Mouse (Mus musculus) myocyte (in vitro differentiated cells): ENCODE measurements at regions not wholly inside any gene's neighbourhood (a gene's known extent, or its start where the extent isn't known, plus 50 kb on each side); places are given as distances from the start of the nearest gene placed in this dataset.

Experiments used
- H3K27me3 ChIP-seq: one replicate; pipeline ENCODE4 v1.6.1; 2011; ENCODE audit not compliant: control insufficient read depth, insufficient read depth, insufficient read length
- H3K36me3 ChIP-seq: one replicate; pipeline ENCODE4 v1.6.1; 2011; ENCODE audit not compliant: control insufficient read depth, insufficient read depth
- H3K4me2 ChIP-seq: one replicate; pipeline ENCODE4 v1.6.1; 2011; ENCODE audit warnings: low read depth, control low read depth
- H3K4me3 ChIP-seq: one replicate; pipeline ENCODE4 v1.5.1; 2011; ENCODE audit warnings: mild to moderate bottlenecking, control low read depth, moderate library complexity
- H3K79me2 ChIP-seq: one replicate; pipeline ENCODE4 v1.6.1; 2011; ENCODE audit not compliant: control insufficient read depth, insufficient read depth
- H3ac ChIP-seq: one replicate; pipeline ENCODE4 v1.6.1; 2011; ENCODE audit not compliant: control insufficient read depth, insufficient read length
- CEBPB ChIP-seq: IDR thresholded peaks from 2 replicates; pipeline ENCODE4 v1.6.1; 2011; ENCODE audit warnings: mild to moderate bottlenecking, moderate library complexity; ENCODE audit not compliant: poor library complexity, insufficient read depth, severe bottlenecking
- E2F4 ChIP-seq: IDR thresholded peaks from one replicate; pipeline ENCODE4 v1.6.1; 2011; ENCODE audit warnings: mild to moderate bottlenecking, control low read depth, moderate library complexity; ENCODE audit not compliant: insufficient read depth
- MAX ChIP-seq: IDR thresholded peaks from one replicate; pipeline ENCODE4 v1.6.1; 2011; ENCODE audit warnings: low read depth, mild to moderate bottlenecking, control low read depth
- MYOD1 ChIP-seq, 3 experiments: IDR thresholded peaks; one replicate each; pipeline ENCODE4 v1.6.1; 2011; ENCODE audit warnings: control low read depth in 2 of 3, low read depth in 2 of 3, mild to moderate bottlenecking in 2 of 3, moderate library complexity in 1 of 3; ENCODE audit not compliant: insufficient read length in 2 of 3, control insufficient read depth in 1 of 3
- MYOG ChIP-seq, 3 experiments: IDR thresholded peaks; one replicate each; pipeline ENCODE4 v1.6.1; 2011; ENCODE audit warnings: control low read depth in 2 of 3, low read depth in 2 of 3, mild to moderate bottlenecking in 2 of 3; ENCODE audit not compliant: insufficient read length in 2 of 3, control insufficient read depth in 1 of 3, insufficient read depth in 1 of 3
- POLR2A ChIP-seq: IDR thresholded peaks from one replicate; pipeline ENCODE4 v1.6.1; 2011; ENCODE audit warnings: low read depth, mild to moderate bottlenecking, control low read depth, moderate library complexity; ENCODE audit not compliant: insufficient read length
- POLR2AphosphoS2 ChIP-seq: IDR thresholded peaks from one replicate; pipeline ENCODE4 v1.6.1; 2011; ENCODE audit warnings: low read depth, control low read depth; ENCODE audit not compliant: insufficient read length
- REST ChIP-seq: IDR thresholded peaks from one replicate; pipeline ENCODE4 v1.6.1; 2011; ENCODE audit warnings: mild to moderate bottlenecking, control low read depth, moderate library complexity; ENCODE audit not compliant: insufficient read depth, insufficient read length
- SRF ChIP-seq: IDR thresholded peaks from one replicate; pipeline ENCODE4 v1.6.1; 2011; ENCODE audit warnings: low read depth; ENCODE audit not compliant: control insufficient read depth, insufficient read length
- TCF12 ChIP-seq: IDR thresholded peaks from one replicate; pipeline ENCODE4 v1.6.1; 2011; ENCODE audit warnings: mild to moderate bottlenecking, control low read depth; ENCODE audit not compliant: poor library complexity, insufficient read depth, severe bottlenecking
- TCF3 ChIP-seq: IDR thresholded peaks from one replicate; pipeline ENCODE4 v1.6.1; 2011; ENCODE audit warnings: low read depth, control low read depth; ENCODE audit not compliant: insufficient read length
- USF1 ChIP-seq: IDR thresholded peaks from one replicate; pipeline ENCODE4 v1.6.1; 2011; ENCODE audit warnings: low read depth, mild to moderate bottlenecking, control low read depth, moderate library complexity

DNA sequence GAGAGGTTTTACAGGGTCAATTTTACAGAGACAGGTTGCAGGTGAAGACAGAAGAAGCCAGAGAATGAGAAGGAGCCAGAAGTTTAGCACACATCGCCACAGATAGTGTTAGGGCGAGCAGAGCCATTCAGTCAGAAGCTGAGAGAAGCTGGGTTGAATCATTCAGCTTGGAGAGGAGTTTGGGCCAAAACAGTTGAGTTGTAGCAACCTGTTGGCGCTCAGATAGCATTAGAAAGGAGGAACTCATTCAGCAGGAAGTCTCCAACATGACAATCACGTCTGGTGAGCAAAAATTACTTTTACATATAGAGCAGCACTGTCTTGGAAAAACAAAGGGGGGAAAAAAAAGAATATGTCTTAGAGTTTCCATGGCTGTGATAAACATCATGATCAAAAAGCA lies 53.2 kb downstream of the Fam43a start:
- Histone ChIP-seq H3K79me2 (no peaks in the 10 kb centered on the region), H3K4me3 (no peak overlapping the region), H3ac (no peak overlapping the region), H3K27me3 (peaks cover 14% of the 10 kb centered on the region), H3K36me3 (no peaks in the 10 kb centered on the region), H3K4me2 (no peak overlapping the region)
- TF ChIP-seq MAX (no peak), TCF3 (no peak), POLR2AphosphoS2 (no peak), E2F4 (no peak), REST (no peak)

- Histone ChIP-seq H3K27me3 (peaks cover 18% of the 10 kb centered on the region), H3K4me3 (no peak overlapping the region), H3K4me2 (no peak overlapping the region), H3K36me3 (no peaks in the 10 kb centered on the region), H3K79me2 (no peaks in the 10 kb centered on the region), H3ac (no peak overlapping the region)
- TF ChIP-seq MYOD1 (IDR thresholded peaks at IDR 0.05; ENCODE audit: control insufficient read depth in 1 of 3, insufficient read length in 2 of 3, low read depth in 2 of 3): no peak
- no peak for TF ChIP-seq CEBPB
- TF ChIP-seq SRF: no peak
- TF ChIP-seq TCF3: no peak
Measured at GRCm38 (mm10) chr16:30653806-30654205, 54.3 kb downstream of the Fam43a start.

DNA sequence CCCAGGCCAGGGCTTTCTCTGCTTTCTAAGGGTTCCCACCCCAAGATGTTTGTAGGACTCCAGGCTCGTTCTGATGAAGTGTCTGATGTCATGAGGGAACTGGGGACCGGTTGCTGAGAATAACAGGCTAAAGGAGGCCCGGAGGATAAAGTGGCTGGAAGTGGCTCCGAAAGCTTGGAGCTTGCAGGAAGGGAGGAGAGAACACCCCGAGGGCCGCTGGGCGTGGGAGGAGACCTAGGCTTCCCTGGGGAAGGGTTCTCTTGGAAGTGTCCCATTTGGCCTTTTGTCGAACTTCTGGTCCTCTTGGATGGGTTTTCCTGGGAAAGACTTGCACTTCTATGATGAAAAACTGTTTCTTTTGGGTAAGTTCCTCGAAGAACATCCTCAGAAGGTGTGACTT lies 54.7 kb downstream of the Fam43a start:
- TF ChIP-seq TCF12 (no peak), USF1 (no peak), POLR2AphosphoS2 (no peak), SRF (no peak), TCF3 (no peak), POLR2A (no peak), REST (no peak), MYOG (IDR thresholded peaks at IDR 0.05; ENCODE audit: control insufficient read depth in 1 of 3, insufficient read depth in 1 of 3, insufficient read length in 2 of 3, low read depth in 2 of 3) (no peak), MAX (no peak)
- no peaks in the 10 kb centered on the region for H3K79me2 ChIP-seq
- H3K27me3 ChIP-seq: peaks cover 18% of the 10 kb centered on the region
- no peak overlapping the region for H3K4me3 ChIP-seq
- no peak overlapping the region for H3K4me2 ChIP-seq
- no peaks in the 10 kb centered on the region for H3K36me3 ChIP-seq
- H3ac ChIP-seq: no peak overlapping the region

DNA sequence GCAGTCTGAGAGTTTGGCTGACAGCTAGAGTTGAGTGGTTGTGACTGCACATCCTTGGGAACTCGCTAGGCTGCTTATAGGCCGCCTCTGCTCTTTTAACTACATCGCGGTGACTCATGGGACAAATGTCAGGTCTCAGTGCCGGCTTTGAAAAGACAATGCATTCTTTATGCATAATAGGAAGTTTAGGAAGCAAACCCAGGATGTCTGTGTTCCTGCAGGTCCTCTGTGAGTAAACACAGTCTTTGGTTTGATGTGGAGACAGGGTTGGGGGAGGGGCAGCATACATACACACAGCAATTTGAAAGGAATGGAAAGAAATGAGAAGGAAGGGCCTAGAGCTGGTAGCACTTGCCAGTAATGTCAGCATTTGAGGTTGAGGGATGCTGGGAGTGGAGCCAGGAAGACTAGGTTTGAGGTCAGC lies 56.3 kb downstream of the Fam43a start:
- H3K4me2 ChIP-seq: no peak overlapping the region
- no peaks in the 10 kb centered on the region for H3K36me3 ChIP-seq
- TF ChIP-seq POLR2AphosphoS2: no peak
- no peak for TF ChIP-seq MAX
- TF ChIP-seq E2F4: no peak
- no peak for TF ChIP-seq TCF12
- no peak for TF ChIP-seq POLR2A
- no peak for TF ChIP-seq REST
- TF ChIP-seq TCF3: no peak
- no peak for TF ChIP-seq CEBPB
- no peak for TF ChIP-seq USF1
- TF ChIP-seq MYOG (IDR thresholded peaks at IDR 0.05; ENCODE audit: control insufficient read depth in 1 of 3, insufficient read depth in 1 of 3, insufficient read length in 2 of 3, low read depth in 2 of 3): no peak
- H3K79me2 ChIP-seq: no peaks in the 10 kb centered on the region
- H3K27me3 ChIP-seq: peaks cover 18% of the 10 kb centered on the region
- H3ac ChIP-seq: no peak overlapping the region
- H3K4me3 ChIP-seq: no peak overlapping the region

- no peaks in the 10 kb centered on the region for H3K79me2 ChIP-seq
- no peaks in the 10 kb centered on the region for H3K36me3 ChIP-seq
- no peak overlapping the region for H3K4me2 ChIP-seq
- TF ChIP-seq TCF3: no peak
- no peak for TF ChIP-seq SRF
- TF ChIP-seq POLR2A: no peak
- TF ChIP-seq MYOG (IDR thresholded peaks at IDR 0.05; ENCODE audit: control insufficient read depth in 1 of 3, insufficient read depth in 1 of 3, insufficient read length in 2 of 3, low read depth in 2 of 3): no peak
- TF ChIP-seq MAX: no peak
- TF ChIP-seq POLR2AphosphoS2: no peak
- no peak for TF ChIP-seq CEBPB
- no peak for TF ChIP-seq MYOD1 (IDR thresholded peaks at IDR 0.05; ENCODE audit: control insufficient read depth in 1 of 3, insufficient read length in 2 of 3, low read depth in 2 of 3)
- no peak for TF ChIP-seq REST
- TF ChIP-seq USF1: no peak
- TF ChIP-seq TCF12: no peak
- TF ChIP-seq E2F4: no peak
- peaks cover 24% of the 10 kb centered on the region for H3K27me3 ChIP-seq
- H3K4me3 ChIP-seq: no peak overlapping the region
- no peak overlapping the region for H3ac ChIP-seq
Measured at GRCm38 (mm10) chr16:30656881-30657280, 57.4 kb downstream of the Fam43a start.
